Mouse (Mus musculus) cerebellum, adult 9-11 months (tissue): ENCODE measurements at regions not wholly inside any gene's neighbourhood (a gene's known extent, or its start where the extent isn't known, plus 50 kb on each side); places are given as distances from the start of the nearest gene placed in this dataset.

Experiments
- DNase-seq: peaks from one replicate; pipeline ENCODE4 v3.0.0; 2022

DNA sequence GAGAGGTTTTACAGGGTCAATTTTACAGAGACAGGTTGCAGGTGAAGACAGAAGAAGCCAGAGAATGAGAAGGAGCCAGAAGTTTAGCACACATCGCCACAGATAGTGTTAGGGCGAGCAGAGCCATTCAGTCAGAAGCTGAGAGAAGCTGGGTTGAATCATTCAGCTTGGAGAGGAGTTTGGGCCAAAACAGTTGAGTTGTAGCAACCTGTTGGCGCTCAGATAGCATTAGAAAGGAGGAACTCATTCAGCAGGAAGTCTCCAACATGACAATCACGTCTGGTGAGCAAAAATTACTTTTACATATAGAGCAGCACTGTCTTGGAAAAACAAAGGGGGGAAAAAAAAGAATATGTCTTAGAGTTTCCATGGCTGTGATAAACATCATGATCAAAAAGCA lies 53.2 kb downstream of the Fam43a start:
- no peak for DNase-seq

DNA sequence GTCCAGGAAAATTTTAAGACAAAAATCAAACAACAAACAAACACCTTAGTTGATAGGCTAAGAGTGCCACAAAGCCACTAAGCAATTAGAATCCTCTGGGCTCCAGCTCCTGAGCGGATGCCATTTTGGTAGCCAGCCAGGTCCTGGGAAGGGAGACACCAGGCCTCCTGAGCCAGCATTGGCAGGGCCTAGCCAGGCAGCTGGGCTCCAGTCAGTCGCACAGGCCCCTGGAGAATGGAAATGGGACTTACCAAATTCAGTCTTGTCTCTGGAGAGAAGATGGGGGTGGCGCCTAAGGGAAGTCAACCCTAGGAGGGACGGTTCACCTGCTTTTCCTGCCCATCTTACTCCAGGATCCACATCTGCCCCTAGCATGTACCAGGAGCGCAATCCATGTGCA lies 54.3 kb downstream of the Fam43a start:
- peak; percentile 56 for DNase-seq

DNA sequence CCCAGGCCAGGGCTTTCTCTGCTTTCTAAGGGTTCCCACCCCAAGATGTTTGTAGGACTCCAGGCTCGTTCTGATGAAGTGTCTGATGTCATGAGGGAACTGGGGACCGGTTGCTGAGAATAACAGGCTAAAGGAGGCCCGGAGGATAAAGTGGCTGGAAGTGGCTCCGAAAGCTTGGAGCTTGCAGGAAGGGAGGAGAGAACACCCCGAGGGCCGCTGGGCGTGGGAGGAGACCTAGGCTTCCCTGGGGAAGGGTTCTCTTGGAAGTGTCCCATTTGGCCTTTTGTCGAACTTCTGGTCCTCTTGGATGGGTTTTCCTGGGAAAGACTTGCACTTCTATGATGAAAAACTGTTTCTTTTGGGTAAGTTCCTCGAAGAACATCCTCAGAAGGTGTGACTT lies 54.7 kb downstream of the Fam43a start:
- DNase-seq, result no peak

DNA sequence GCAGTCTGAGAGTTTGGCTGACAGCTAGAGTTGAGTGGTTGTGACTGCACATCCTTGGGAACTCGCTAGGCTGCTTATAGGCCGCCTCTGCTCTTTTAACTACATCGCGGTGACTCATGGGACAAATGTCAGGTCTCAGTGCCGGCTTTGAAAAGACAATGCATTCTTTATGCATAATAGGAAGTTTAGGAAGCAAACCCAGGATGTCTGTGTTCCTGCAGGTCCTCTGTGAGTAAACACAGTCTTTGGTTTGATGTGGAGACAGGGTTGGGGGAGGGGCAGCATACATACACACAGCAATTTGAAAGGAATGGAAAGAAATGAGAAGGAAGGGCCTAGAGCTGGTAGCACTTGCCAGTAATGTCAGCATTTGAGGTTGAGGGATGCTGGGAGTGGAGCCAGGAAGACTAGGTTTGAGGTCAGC lies 56.3 kb downstream of the Fam43a start:
- no peak for DNase-seq

DNA sequence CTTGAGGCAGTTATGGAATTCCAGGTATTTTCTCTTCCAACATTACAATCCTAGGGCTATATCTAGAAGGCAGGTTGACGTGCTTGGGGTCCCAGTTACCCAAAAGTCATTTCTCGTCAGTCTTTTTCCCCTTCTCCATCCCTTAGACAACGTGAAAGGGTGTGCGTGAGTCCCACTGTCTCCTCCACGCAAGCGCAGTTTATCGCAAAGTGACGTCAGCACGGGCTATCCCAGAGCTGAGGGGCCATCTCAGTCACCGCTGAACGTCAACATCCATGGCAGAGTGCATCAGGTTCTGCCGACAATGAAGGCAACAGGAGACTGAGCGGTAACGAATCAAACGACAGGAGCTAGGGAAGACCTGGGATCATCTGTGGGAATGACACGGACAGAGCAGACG lies 57.4 kb downstream of the Fam43a start:
- DNase-seq, result no peak

DNA sequence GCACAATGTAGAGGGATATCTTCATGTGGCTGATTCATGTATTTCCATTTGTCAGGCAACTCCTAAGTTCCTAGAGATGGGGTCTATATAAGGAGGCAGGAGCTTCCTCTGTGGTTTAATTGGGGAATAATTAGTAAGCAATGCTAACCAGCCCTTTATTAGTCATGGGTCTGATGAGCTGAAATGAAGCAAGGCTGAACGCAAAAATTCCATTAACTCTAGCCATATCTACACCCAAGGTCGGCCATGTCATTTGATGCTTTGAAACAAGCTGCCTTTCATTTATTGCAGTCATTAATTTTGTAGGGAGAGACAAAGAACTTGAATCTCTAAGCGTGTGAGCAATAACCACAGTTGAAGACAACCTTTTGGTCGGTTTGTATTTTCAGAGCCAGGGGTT lies 59.4 kb downstream of the Fam43a start:
- DNase-seq, result no peak

DNA sequence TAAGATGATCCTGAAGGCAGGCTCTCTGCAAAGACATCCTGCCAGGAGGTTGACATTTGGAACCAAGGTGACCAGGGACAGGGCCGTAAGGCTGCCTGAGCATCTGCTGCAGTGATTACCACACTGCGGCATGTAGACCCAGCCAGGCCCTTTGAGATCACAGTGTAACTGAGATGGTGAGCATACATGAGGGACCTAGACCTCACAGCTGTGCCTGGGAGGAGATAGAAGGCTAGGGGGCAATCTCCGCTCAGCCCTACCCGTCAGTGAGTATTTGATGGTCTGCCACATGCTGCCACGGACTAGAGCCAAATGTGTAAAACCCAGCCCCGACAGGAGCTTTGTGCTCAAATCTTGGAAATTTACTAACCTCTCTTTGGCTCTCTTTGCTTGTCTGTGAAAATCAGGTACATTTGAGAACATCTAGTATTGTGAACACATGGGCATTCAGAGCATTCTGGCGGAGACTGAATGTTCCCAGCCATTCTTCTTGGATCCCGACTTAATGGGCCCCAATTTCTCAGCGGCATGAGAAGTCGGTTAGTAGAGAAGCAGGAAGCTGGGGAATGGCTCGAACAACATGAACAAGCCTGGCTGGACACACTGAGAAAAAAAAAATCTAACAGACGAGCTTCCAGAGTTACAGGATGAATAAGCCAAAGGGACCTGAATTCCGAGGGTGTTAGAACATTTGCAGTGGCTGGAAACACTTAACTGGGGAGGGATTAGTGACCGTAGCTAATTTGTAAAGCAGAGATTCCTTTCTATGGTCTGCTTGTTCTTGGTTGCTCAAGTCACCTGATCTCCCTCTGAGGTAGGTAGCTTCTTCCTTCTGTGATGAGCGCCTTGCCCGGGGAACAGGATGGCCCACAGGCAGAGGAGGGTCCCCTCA lies 61.8 kb downstream of the Fam43a start:
- DNase-seq, result no peak

DNA sequence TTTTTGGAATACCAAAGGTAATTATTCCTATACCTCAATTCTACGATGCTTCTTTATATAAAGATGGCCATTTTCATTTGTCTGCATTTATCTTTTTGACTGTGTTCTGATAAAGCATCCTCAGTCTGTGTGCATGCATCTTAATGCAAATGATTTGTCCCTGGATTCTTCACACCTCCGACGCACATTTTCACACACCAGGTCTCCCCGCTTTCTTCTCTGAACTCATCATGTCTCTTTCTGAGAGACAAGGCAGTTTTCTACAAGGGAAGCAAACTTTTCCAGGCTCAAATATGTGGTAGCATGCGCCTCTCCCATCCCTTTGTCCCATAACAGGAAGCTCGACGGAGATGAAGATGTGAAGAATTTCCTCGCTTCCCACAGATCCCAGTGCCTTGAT lies 63.5 kb downstream of the Fam43a start:
- no peak for DNase-seq

DNA sequence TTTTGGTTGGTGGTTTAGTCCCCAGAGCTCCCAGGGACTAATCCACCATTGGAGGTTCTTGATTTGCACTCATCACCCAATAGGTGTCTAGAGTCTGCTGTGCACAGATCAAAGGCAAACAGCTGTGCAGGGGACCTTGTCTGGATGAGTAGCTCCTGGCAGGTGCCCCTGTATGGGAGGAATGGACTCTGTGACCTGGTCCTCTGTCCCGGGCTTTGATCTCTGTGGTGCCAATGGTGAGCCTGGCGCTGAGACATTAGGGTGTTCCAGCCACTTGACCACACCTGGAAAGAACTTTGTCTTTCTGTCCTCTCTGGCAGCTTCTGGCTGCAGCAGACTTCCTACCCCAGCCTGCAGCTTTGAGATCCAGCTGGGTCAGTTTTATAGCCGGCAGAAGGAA lies 64.4 kb downstream of the Fam43a start:
- DNase-seq, result no peak

DNA sequence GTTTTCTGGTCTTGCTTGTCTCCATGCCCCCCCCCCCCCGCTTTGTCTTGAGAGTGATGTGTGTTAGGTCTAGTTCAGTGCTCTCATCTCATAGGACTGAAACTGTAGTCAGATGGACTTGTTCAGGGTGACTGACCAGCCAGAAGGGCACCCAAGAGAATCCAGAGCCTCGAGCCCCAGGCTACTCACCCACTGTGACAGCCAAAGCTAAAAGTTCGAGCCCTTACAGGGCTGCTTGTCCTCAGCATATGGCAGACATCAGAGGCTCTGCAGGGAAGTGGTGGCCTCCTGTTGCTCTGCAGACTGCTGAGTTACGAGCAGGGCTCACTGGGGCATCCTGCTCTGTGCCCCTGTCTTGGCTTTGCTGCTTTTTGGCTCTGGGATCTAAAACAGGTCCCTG lies 64.9 kb downstream of the Fam43a start:
- DNase-seq, result no peak

DNA sequence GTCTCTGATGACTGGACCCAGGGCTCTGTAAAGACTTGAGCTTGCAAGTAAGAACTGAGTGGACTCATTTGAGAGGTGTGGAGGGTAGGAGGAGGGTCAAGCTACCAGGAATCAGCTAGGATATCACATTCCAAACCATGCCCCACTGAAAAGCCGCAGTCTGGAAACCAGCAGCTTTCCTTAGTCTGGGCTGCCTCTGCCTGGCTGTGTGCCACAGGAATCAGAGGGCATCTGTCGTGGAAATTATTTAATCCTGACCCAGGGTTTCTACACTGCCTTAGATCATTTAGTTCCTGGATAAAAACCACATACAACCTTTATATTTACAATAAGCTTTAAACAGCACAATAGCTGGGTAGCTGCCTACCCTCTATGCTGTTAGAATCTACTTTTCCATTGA lies 66.4 kb downstream of the Fam43a start:
- DNase-seq, result no peak

DNA sequence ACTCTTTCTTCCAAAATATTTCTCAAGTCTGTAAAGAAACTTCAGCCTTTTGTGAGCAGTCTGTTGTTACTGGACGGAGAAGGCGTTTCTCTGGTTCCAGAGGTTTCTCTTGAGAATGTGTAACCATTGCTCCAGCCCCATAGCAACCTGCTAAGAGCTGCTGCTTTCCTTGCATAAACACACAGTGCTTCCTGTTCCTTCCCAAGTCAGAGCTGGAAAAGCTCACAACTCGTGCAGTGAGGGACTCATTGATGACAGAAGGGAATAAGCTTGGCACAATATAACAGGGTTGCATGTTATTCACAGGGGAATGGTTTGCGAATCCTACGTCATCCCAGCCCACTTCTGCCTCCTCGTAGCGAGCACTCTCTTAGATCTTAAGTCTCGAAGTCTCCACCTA lies 70.4 kb downstream of the Fam43a start:
- DNase-seq, result no peak

DNA sequence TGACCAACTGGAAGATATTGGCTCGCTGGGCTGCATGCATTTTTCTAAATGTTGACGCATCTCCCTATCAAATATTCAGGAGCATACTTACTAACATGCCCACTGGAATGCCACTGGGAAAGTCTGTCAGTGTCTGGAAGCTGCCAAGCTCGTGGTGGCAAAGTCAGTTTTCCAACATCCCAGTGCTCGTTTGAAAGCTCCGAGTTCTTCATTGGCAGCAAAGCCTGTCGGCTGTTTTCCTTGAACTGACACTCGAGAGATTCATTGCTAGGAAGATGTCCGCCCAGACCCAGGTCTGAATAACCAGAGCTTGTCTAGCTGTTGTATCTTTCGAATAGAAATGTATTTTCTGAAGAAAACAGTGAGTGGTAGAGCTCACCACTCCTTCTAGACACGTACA lies 72.1 kb downstream of the Fam43a start:
- no peak for DNase-seq

DNA sequence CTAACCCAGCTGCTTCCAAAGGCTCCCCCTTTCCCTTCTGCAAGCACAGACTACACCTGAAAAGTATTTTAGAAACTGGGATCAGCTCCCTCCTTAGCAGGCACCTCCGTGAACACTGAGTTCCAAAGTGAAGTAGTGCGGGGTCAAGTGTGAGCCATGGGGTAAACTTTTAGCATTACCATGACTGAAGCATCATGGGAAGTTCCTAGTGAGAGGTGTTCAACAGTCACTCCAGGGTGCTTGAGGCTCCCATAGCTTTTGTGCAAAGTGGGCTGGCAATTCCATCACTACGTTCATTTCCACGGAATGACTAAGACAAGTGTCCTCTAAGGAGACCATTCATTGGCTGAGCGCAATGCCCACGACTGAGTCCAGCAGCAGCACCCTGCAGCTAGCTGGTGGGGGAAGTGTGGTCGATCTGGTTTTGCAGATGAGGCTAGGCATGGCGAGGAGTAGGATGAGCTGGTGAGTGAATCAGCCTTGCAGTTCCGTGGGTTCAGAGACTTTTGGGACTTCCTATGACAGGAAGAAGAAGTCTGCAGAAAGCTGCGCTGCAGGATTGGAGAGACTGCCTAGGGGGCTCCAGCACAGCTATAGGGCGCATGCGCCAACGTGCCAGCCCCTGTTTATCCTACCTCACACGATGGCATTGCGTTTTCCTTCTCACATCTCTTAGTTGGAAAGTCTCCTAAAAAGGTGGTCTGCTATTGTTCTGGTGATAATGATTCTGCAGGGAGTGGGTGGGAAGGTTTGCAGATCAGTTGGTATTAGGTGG lies 73.4 kb downstream of the Fam43a start:
- no peak for DNase-seq

DNA sequence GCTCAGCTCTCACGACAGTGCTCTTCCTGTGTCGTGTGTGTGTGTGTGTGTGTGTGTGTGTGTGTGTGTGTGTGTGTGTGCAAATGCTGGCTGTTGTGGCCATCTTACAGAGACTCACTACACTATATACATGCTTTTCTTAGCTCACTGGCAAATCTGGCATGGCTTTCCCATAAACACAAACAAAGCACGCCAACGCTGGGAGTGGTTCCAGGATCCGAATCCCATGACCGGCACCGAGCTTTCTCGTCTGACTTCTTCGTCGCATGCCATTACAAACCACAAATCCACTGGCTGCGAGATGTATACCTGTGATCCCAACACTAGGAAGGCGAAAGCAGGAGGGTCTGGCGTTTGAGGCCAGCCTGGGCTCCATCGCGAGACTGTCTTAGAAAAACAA lies 74.1 kb downstream of the Fam43a start:
- DNase-seq, result no peak

DNA sequence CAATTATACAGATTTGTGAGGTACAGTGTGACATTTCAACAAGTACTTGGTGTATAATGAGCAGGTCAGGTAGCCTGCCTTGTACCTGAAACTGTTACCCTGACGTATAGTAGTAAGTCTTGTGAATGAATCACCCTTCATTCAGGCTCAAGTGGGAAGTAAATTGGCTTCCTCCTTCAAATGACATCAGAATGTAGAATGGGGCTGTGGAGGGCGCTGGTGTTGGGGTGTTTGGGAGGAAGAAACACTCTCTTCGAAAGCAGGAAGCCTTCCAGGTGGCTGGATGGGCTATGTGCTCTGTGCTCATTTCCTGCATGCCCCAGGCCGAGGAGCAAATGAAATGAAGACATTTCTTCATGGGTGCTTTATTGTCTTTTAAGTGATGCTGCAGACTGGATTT lies 76.3 kb downstream of the Fam43a start:
- no peak for DNase-seq

DNA sequence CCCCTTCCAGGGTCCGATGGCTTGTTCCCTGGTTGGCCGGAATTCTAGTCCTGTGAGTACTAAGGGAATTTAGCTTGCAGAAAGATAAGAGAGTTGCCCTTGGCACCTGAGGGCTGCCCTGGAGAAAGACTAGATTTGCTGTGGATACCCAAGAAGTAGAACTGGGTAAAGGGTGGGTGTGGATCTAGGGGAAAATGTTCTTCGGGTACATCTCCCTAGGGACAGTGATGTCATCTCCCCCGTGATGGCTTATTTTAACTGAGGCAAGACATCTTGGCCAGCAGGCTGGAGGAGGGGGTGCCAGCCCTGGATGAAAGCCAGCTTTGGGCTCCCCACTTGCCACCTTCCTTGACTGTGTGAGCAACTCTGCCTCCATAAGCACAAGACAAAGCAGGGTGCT lies 77.5 kb downstream of the Fam43a start:
- DNase-seq, result no peak

DNA sequence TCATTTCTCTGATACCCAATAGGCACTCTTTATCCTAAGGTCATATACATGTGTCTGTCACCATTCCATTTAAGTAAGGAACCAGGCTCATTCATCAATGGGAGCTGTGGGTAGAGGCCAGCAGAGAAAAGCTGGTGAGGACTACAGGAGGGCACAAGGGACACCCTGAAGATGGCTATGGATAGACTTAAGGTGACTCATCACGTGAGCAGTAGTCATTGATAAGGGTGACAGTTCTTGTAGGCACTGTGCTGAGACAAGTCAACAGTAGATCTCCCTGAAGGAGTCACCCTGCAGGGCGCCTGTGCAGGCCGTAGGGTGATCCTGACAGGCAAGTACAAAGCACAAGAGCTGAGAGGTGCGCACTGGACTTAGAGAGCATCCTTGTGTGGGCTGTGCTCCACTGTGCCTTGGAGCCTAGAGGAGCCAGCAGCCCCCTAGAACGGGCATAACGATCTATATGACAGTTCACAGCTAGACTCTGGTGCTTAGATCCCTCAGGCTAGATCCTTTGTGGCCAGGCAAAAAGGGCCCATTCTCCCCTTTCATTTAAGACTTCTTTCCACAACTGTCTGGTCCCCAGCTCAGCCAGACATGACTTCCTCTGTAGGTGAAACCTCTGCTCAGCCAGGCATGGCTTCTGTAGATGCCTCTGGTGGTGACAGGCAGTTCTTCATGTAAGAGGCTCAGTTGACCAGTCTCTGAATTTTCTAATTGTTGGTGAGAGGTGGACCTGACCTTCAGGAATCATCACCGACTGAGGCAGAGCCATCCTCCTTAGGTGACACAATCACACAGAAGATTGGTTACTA lies 78.6 kb downstream of the Fam43a start:
- no peak for DNase-seq

DNA sequence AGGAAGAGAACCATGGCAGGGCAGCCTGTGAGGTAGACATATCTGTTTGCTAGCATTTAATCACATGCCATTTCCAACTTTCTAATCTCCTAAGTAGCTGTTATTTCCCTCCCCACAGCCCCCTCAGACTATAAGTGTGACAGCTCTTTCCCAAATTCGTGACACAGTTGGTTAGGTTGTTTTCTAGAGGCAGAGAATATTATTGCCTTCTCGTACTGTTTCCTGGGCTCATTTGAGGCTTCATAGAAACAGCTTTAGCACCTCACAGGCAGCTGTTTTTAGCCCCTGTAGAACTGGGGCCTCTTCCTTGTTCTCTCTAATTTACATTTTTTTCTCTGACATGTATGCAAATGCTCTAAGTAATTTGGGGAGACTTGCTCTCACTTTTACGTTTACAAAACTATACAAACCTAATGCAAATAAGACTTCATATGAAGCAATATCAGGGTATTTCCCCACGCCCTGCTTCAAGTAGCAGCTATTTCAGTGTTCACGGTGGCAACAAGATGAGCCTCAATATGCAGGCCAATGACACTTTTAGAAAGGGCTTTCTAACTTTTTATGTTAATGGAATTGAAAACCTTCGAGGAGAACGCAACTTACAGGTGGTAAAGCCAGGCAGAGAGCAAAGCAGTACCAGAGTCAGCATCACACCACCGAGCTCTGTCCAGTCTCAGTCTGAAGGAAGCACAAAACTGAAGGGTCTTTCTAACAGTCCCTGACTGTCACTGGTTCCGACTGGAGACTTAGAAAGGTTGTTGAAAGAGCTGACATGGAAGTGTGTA lies 79.4 kb downstream of the Fam43a start:
- no peak for DNase-seq

DNA sequence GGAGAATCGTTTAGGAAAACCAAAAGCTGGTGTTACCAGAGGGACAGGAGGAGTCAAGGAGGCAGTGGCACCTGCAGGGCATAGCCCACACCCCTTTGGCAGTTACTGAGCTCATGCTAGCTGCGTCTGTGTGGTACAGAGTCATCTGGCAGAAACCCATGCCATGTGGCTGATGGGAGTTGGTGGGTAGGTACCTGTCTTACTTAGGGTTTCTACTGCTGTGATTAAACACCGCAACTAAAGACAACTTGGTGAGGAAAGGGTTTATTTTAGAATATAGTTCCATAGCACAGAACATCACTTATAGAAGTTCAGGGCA lies 79.9 kb downstream of the Fam43a start:
- DNase-seq, result no peak

DNA sequence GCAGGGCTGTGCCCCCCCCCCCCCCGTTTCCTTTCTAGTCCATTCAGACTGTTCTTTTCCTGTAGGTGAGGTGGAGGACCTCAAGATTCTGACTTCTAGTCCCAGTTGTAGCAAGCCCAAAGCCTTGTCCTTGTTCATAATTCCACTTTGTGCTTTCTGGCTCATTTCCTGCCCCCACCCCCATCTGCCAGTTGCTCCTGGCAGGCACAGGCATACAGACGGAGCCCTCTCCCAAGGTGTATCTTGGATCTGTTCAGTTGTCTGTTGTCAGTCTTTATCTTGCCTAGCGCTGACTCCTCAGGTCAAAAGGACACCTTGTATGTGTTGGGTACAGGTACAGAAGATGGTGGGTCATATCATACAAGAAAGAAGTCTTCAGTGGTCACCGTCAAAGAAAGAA lies 81.9 kb downstream of the Fam43a start:
- no peak for DNase-seq

DNA sequence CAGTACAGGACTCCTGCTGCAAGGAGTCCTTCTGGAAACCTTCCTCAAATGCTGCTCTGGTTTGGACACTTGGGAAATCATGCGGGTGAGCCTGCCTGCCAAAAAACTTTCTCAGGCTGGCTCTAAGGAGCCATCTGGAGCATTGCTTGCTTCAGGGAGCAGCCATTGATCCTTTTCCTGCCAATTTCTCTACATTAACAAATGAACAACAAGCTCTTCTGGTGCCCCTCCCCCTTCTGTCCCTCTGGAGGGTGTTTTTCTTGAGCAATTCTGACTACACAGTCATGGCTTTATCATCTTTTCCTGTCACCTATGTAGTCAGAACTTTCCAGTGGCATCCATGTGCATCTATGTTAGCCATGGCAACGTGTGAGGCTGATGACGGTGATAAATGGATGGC lies 84.5 kb downstream of the Fam43a start:
- peak; percentile 6 for DNase-seq

DNA sequence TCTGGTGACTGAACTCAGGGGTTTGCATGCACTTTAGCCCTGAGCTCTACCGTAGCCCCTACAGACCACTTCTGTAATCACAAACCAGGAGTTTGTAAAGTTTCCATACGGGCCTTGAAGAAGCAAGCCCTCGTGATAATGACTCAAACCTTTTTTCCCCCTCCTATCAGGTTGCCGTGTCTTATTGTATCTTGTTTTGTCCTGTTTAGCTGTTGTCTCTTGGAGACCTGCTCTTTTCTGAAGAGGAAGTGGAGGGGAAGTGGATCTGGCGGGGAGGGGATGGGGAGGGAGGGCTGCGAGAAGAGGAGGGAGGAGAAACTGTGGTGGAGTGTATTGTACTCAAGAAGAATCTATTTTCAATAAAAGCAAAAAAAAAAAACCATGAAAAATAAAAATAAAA lies 87.0 kb downstream of the Fam43a start:
- no peak for DNase-seq
